Mouse (Mus musculus) erythroblast, adult 5-6 weeks (primary cell): ENCODE results near the gene Ccdc88c. TPM values are rescaled to one million over a fixed set of nuclear protein-coding genes. Genes with fewer than 3 reads are reported as not detected.

ENCODE experiments used
- ATAC-seq: replicated peaks from 2 replicates; pipeline ENCODE4 v1.8.0; 2016; ENCODE audit warnings: moderate number of reproducible peaks, mild to moderate bottlenecking, moderate TSS enrichment, inconsistent platforms; ENCODE audit not compliant: poor library complexity, low FRiP score, severe bottlenecking
- total RNA-seq, 2 experiments: library from RNA; stranded (forward) in 1 of 2; stranded (reverse) in 1 of 2; fragments of 150-400 nt in 1 of 2; fragments of 200-764, 138-1000 nt in 1 of 2; gene quantifications; 2 replicates each; pipeline versions ENCODE4 v1.2.3 to v1.2.4; 2015 to 2017; ENCODE audit warnings: low replicate concordance in 2 of 2

The Ccdc88c gene
- total RNA-seq, 2 experiments from 2014 or later: 56.1 to 180 TPM

DNA sequence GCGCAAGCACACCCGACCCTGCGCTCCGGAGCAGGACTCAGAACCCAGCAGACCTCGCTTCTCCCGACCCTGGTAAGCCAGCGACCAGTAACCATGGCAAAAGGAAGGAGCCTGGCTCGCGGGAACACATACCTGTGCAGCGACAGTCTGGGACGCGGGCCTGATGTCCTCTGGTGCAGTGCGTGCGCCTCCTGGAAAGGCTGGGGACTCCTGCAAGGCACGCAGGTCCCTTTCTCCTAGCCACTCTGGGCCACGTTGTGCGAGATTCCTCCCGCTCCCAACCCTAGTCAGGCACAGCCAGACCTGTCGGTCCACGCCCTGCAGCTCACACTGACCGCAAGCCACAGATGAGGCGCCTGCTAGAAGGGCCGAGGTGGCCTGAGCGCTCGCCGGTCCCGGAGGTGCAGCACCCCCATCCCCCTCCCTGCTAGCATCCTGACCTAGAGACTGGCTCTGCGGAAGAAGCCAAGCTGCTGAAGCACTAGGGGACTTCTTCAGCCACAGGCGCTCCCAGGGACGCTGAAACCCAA lies 129.7 kb downstream of the Ccdc88c start:
- no peak for ATAC-seq

DNA sequence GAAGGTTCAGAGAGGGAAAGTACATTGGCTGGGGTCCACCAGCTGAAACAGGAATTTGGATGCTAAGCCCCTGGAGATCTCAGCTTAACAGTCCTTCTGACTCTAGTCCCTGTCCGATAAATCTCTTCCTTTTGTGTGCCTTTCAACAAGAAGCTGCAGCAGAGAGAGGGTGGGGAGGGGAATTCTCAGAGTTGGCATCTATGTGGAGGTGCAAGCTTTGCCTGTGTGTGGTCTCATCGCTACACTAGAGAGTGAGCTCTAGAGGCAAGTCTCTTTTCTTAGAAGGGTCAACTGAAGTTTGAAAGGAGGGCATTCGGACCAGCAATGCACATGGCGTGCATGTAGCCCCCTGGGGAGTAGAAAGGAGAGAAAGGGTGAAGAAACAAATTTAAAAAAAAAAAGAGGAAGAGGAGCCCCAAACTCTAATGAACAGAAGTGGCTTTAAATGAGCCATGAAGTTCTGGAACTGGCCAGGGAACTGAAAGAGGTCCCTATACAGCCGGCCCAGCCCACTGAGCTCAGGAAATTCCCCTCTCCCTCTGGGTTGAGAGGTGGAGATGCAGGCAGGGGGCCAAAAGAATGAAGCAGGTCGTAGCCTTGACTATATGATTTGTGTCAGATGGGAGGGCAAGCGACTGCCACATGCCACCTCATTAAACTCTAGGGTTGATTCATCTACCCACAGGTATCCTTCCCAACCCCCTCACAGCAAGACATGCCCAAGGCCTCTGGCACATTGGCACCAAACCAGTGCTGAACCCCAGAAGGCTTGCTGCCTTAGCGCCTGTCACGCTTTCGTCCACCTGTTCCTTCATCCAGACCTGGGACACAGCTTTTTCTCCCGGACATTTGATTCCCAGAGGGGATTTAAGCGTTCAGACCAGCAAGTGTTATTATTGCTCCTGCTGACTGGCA lies 130.9 kb downstream of the Ccdc88c start:
- ATAC-seq: no peak

GRCm38 (mm10) chr12:100896661-100897060 lies 132.2 kb downstream of the Ccdc88c start:
- no peak for ATAC-seq

GRCm38 (mm10) chr12:100895504-100895903 lies 133.4 kb downstream of the Ccdc88c start:
- ATAC-seq: no peak

- ATAC-seq: no peak
Observed at GRCm38 (mm10) chr12:100890548-100890947, 138.3 kb downstream of the Ccdc88c start.

DNA sequence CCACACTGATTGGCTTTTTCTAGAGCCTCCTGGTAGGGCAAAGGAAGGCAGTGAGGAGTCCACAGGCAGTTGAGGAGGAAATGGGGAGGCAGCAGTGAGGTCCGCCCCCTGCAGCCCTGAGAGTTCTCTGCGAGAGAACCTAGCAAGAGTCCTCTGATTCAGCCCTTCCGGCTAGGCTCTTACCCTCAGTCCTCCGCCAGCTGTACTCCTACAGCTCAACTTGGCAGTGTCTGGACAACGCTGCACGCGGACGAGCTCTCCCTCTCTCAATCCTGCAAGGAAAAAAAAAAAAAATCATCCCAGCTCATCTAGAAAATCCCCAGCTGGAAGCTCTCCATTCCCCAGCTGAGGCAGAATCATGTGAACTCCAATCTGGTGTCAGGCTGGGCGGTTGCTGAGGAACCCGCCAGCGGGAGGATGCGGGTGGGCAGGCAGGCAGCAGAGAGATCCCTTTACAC lies 141.0 kb downstream of the Ccdc88c start:
- no peak for ATAC-seq

GRCm38 (mm10) chr12:100886877-100887276 lies 142.0 kb downstream of the Ccdc88c start:
- no peak for ATAC-seq

- ATAC-seq: no peak
Observed at GRCm38 (mm10) chr12:100885585-100885984, 143.3 kb downstream of the Ccdc88c start.

DNA sequence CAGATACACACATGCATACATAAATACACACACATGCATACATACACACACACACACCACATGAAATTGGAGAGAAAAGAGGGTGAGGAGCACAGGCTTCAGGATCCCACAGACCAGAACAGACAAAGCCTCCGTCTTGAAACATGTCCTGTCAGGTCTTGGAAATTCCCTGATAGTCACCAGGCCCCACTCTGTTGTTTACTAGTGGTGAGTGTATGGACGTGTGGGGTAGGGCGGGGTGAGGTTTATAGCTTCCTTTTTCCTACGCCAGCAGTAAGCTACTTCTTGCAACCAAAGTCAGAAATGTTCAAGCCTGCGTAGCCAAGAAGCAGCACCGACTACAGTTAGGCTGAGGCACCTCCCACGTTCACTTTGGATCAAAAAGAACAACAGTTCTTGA lies 145.7 kb downstream of the Ccdc88c start:
- no peak for ATAC-seq

DNA sequence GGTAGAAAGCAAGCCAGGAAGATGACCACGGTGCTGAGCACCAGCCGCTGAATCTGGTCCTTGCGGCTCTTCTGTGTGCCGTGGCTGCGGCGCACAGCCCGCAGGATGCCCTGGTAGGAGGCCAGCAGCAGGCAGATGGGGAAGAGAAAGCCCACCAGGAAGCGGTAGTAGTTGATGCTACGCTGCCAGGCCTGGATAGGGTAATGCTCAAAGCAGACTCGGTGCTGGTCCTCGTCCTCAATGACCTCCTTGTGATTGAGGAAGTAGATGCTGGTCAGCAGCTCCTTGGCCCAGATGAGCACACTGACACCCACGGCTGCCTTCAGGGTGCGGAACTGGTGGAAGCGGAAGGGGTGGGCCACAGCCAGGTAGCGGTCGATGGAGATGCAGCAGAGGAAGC lies 150.3 kb downstream of the Ccdc88c start:
- no peak for ATAC-seq

DNA sequence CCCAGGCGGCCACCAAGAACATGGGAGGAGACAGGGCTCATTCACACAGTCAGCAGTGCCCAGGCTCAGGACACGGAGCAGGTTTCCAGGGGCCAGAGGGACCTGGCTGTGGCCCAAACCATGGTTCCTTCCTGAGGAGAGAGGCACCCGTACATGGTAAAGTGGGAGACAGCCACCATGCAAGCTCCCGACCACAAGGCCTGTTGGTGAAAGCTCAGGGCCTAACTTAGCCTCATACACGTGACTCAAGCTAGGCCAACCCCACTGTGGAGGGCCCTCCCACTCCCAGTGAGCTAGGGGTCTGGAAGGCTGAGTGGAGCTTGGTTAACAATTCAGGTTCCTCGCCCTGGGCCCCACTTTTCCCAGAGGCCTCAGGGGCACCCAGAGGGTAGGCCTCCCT lies 150.9 kb downstream of the Ccdc88c start:
- ATAC-seq: no peak

GRCm38 (mm10) chr12:100875960-100876359 lies 152.9 kb downstream of the Ccdc88c start:
- ATAC-seq: no peak

GRCm38 (mm10) chr12:100875553-100875952 lies 153.3 kb downstream of the Ccdc88c start:
- no peak for ATAC-seq

GRCm38 (mm10) chr12:100873612-100874011 lies 155.2 kb downstream of the Ccdc88c start:
- no peak for ATAC-seq

DNA sequence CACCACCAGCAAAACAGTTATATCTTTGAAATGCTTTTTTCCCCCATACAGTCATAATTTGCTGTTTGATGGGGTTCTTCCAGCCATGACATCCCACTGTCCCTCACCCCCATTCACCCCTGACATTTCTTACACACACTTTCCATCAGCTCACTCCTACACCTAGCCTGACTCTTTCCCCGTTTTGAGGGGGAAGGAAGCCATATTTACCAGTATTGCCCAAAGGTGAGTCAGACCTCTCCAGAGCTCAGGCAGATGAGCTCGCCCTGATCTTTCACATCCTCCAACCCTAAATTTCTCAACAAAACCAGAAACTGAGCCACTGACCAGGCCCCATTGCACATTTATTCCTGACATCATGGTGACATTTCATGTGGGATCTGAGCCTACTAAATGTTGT lies 157.0 kb downstream of the Ccdc88c start:
- ATAC-seq: no peak

DNA sequence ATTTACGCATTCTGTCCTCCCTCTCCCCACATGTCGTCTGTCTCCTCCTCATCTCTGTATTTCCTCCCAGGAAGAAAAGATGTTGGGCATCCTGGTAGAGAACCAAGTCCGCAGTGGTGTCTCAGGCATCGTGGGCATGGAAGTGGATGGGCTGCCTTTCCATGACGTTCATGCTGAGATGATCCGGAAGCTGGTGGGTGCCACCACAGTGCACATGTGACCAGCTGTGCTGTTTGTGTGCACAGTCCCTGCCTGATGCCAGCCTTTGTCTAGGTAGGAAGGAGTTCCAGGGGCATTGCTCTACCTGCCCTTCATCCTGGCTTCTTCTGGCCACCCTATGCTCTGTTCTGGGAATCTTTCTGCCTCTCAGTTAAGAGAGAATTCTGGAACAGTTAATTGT lies 157.6 kb downstream of the Ccdc88c start:
- ATAC-seq: no peak

- no peak for ATAC-seq
Observed at GRCm38 (mm10) chr12:100868049-100868622, 160.7 kb downstream of the Ccdc88c start.

DNA sequence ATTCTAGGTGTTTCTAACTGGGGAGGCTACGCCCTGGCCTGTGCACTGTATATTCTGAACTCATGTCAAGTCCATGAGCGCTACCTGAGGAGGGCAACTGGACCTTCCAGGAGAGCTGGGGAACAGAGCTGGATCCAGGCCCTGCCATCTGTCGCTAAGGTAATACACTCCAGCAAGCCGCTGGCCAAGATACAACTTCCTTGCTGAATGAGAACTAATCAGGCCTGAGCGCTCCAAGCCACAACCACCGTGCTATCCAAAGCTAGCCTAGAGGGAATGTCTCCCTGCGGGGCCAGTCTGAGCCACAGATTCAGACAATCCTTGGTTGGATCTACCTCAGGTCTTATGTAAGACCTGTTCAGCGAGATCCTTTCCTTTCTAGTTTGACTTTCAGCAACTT lies 161.8 kb downstream of the Ccdc88c start:
- no peak for ATAC-seq

GRCm38 (mm10) chr12:100865509-100866078 lies 163.3 kb downstream of the Ccdc88c start:
- ATAC-seq: no peak

GRCm38 (mm10) chr12:100865072-100865471 lies 163.8 kb downstream of the Ccdc88c start:
- ATAC-seq: no peak
